Mouse (Mus musculus): ENCODE measurements around the gene Gm4756. TPM values are rescaled to one million over a fixed set of nuclear protein-coding genes. Genes with fewer than 3 reads are reported as not detected.

Gm4756 gene
- total and polyA plus RNA-seq, 3 experiments = not detected

DNA sequence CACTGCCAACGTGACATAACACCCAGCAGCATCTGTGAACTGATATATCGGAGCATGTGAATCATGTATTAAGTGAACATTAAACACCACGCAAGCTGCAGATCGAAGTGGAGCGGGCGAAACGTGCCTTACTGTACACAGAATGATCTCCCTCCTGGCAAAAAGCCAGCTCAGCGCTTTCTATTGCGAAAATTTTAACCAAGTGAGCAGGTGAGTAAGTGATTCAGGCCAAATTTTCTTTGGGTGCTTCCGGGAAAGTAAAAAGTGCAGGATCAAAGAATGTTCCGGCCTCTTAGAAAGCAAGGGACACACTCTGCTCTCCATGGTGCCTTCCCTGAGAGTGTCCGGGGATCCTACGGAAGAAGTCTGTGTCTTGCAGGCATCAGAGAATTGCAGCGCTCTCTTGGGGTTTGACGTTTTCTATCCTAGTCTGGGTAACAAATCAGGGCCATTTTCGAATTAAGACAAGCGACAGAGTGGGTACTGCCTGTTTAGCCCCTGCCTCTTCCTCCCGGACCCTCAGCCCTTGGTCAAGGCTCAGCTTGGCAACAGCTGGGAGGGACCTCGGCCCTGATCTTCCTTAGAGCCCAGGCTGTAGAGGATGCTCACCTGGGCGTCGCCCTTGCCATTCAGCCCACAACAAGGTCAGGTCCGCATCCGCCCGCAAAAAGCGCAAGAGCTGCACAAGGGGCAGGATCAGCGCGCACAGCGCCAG is 14.7 kb upstream of the Gm4756 start:
- H3K79me2 ChIP-seq (replicated peaks; ENCODE audit: control insufficient read depth, insufficient read depth, low read length) = no peaks in the 10 kb centered on the region
- peak in 1 of 2 experiments; percentile 35 for DNase-seq
- H3K27me3 ChIP-seq (ENCODE audit: control insufficient read depth, insufficient read depth, low read length) = no peaks in the 10 kb centered on the region

GRCm38 (mm10) chr12:72655775-72656174 is 6.3 kb upstream of the Gm4756 start:
- H3K9ac ChIP-seq (ENCODE audit: low read depth, low read length) = no peak overlapping the region
- H3K27me3 ChIP-seq (ENCODE audit: control insufficient read depth, insufficient read depth, low read length) = no peaks in the 10 kb centered on the region
- intact Hi-C loops (cut with DNase I) = loop anchor here (2.0 kb wide), 2 partner anchors 37 to 139 kb away; no protein-coding TSS in a partner anchor
- no peak overlapping the region for H3K4me3 ChIP-seq
- H3K36me3 ChIP-seq (ENCODE audit: control insufficient read depth, insufficient read depth, low read length) = peaks cover 2% of the 10 kb centered on the region
- no peak overlapping the region for H3K27ac ChIP-seq
- WGBS = 91% methylated on average over 16 of the region's 16 CpGs
- DNase-seq = no peak
- H3K79me2 ChIP-seq (replicated peaks; ENCODE audit: control insufficient read depth, insufficient read depth, low read length) = no peaks in the 10 kb centered on the region; the same call in 1 of the 2 replicates
- no peaks in the 10 kb centered on the region for H3K4me1 ChIP-seq (ENCODE audit: control insufficient read depth, insufficient read depth, low read length)
- TF ChIP-seq POLR2A (IDR thresholded peaks at IDR 0.05; ENCODE audit: insufficient read depth, low read depth, low read length) (no peak), EP300 (IDR thresholded peaks at IDR 0.05; ENCODE audit: insufficient read depth, low read depth, low read length) (no peak), CTCF (IDR thresholded peaks at IDR 0.05) (no peak)

More for the DNA sequence above, 14.7 kb upstream of the Gm4756 start:
- intact Hi-C loops (cut with DNase I) = loop anchor here (2.0 to 5.0 kb wide), 3 partner anchors 31 to 127 kb away; partner anchors contain the start of genes Pcnx4 and Ppm1a
- H3K4me1 ChIP-seq (ENCODE audit: control insufficient read depth, insufficient read depth, low read length) = peaks cover 7% of the 10 kb centered on the region
- H3K4me3 ChIP-seq = peak overlapping the region; percentile 87
- H3K9ac ChIP-seq (ENCODE audit: low read depth, low read length) = peak overlapping the region; percentile 82
- H3K27ac ChIP-seq = peak overlapping the region; percentile 96
- TF ChIP-seq EP300 (IDR thresholded peaks at IDR 0.05; ENCODE audit: insufficient read depth, low read depth, low read length) (no peak), CTCF (IDR thresholded peaks at IDR 0.05) (no peak), POLR2A (IDR thresholded peaks at IDR 0.05; ENCODE audit: insufficient read depth, low read depth, low read length) (no peak)
- H3K36me3 ChIP-seq (ENCODE audit: control insufficient read depth, insufficient read depth, low read length) = no peaks in the 10 kb centered on the region
- WGBS = 2% methylated on average over 28 of the region's 28 CpGs

- intact Hi-C loops (cut with DNase I) = loop anchor here (2.0 to 5.0 kb wide), 3 partner anchors 38 to 192 kb away; no protein-coding TSS in a partner anchor
- H3K79me2 ChIP-seq (replicated peaks; ENCODE audit: control insufficient read depth, insufficient read depth, low read length) = no peaks in the 10 kb centered on the region; the same call in 1 of the 2 replicates
- TF ChIP-seq EP300 (IDR thresholded peaks at IDR 0.05; ENCODE audit: insufficient read depth, low read depth, low read length) (no peak), POLR2A (IDR thresholded peaks at IDR 0.05; ENCODE audit: insufficient read depth, low read depth, low read length) (no peak), CTCF (IDR thresholded peaks at IDR 0.05) (peak; percentile 92; the same call in 1 of the 2 replicates)
- DNase-seq = peak; percentile 38 to 57
- no peak overlapping the region for H3K9ac ChIP-seq (ENCODE audit: low read depth, low read length)
- H3K36me3 ChIP-seq (ENCODE audit: control insufficient read depth, insufficient read depth, low read length) = peaks cover 2% of the 10 kb centered on the region
- no peaks in the 10 kb centered on the region for H3K27me3 ChIP-seq (ENCODE audit: control insufficient read depth, insufficient read depth, low read length)
- 32% methylated on average over 4 of the region's 4 CpGs for WGBS
- H3K27ac ChIP-seq = no peak overlapping the region
- no peak overlapping the region for H3K4me3 ChIP-seq
- no peaks in the 10 kb centered on the region for H3K4me1 ChIP-seq (ENCODE audit: control insufficient read depth, insufficient read depth, low read length)
Measured at GRCm38 (mm10) chr12:72654698-72655097, 5.2 kb upstream of the Gm4756 start.

GRCm38 (mm10) chr12:72648921-72649320 is 540 bp downstream of the Gm4756 start:
- H3K4me3 ChIP-seq = no peak overlapping the region
- TF ChIP-seq CTCF (IDR thresholded peaks at IDR 0.05) = no peak
- no peak for TF ChIP-seq POLR2A (IDR thresholded peaks at IDR 0.05; ENCODE audit: insufficient read depth, low read depth, low read length)
- no peak for TF ChIP-seq EP300 (IDR thresholded peaks at IDR 0.05; ENCODE audit: insufficient read depth, low read depth, low read length)
- intact Hi-C loops (cut with DNase I) = no loop called here

GRCm38 (mm10) chr12:72638025-72638424 is 11.4 kb downstream of the Gm4756 start:
- Histone ChIP-seq H3K27me3 (ENCODE audit: control insufficient read depth, insufficient read depth, low read length) (no peaks in the 10 kb centered on the region), H3K9ac (ENCODE audit: low read depth, low read length) (no peak overlapping the region), H3K79me2 (replicated peaks; ENCODE audit: control insufficient read depth, insufficient read depth, low read length) (no peaks in the 10 kb centered on the region), H3K4me1 (ENCODE audit: control insufficient read depth, insufficient read depth, low read length) (no peaks in the 10 kb centered on the region), H3K27ac (no peak overlapping the region), H3K4me3 (no peak overlapping the region), H3K36me3 (ENCODE audit: control insufficient read depth, insufficient read depth, low read length) (no peaks in the 10 kb centered on the region)
- no peak for DNase-seq
- TF ChIP-seq CTCF (IDR thresholded peaks at IDR 0.05) (no peak), EP300 (IDR thresholded peaks at IDR 0.05; ENCODE audit: insufficient read depth, low read depth, low read length) (no peak), POLR2A (IDR thresholded peaks at IDR 0.05; ENCODE audit: insufficient read depth, low read depth, low read length) (no peak)
- WGBS = 59% methylated on average over 3 of the region's 3 CpGs
- intact Hi-C loops (cut with DNase I) = no loop called here

More at GRCm38 (mm10) chr12:72648921-72649320, 540 bp downstream of the Gm4756 start:
- no peak for DNase-seq
- Histone ChIP-seq H3K4me1 (ENCODE audit: control insufficient read depth, insufficient read depth, low read length) (no peaks in the 10 kb centered on the region), H3K79me2 (replicated peaks; ENCODE audit: control insufficient read depth, insufficient read depth, low read length) (no peaks in the 10 kb centered on the region), H3K27me3 (ENCODE audit: control insufficient read depth, insufficient read depth, low read length) (no peaks in the 10 kb centered on the region), H3K9ac (ENCODE audit: low read depth, low read length) (no peak overlapping the region), H3K36me3 (ENCODE audit: control insufficient read depth, insufficient read depth, low read length) (peaks cover 2% of the 10 kb centered on the region), H3K27ac (no peak overlapping the region)
- 92% methylated on average over 14 of the region's 14 CpGs for WGBS

DNA sequence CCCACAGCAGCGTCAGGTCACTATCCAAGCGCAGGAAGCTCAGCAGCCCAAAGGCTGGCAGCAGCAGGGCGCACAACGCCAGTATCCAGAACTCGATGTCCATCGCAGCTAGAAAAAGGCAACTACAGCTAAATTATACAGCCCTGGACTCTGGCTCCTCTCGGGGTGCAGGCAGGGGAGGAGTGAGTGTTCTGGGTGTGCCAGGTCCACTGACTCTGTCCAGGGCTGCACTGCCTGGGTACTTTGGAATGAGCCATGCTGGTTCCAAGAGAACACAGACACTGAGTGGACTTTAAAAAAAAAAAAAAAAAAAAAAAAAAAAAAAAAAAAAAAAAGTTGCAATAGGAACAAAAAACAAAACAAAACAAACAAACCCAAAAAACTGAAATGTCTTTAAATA is 20.7 kb downstream of the Gm4756 start:
- H3K4me3 ChIP-seq = no peak overlapping the region
- intact Hi-C loops (cut with DNase I) = no loop called here
- no peak for TF ChIP-seq POLR2A (IDR thresholded peaks at IDR 0.05; ENCODE audit: insufficient read depth, low read depth, low read length)
- no peak for TF ChIP-seq EP300 (IDR thresholded peaks at IDR 0.05; ENCODE audit: insufficient read depth, low read depth, low read length)
- no peak for TF ChIP-seq CTCF (IDR thresholded peaks at IDR 0.05)
- DNase-seq = no peak
- H3K9ac ChIP-seq (ENCODE audit: low read depth, low read length) = no peak overlapping the region
- H3K36me3 ChIP-seq (ENCODE audit: control insufficient read depth, insufficient read depth, low read length) = no peaks in the 10 kb centered on the region
- no peaks in the 10 kb centered on the region for H3K4me1 ChIP-seq (ENCODE audit: control insufficient read depth, insufficient read depth, low read length)
- H3K27me3 ChIP-seq (ENCODE audit: control insufficient read depth, insufficient read depth, low read length) = no peaks in the 10 kb centered on the region
- H3K79me2 ChIP-seq (replicated peaks; ENCODE audit: control insufficient read depth, insufficient read depth, low read length) = no peaks in the 10 kb centered on the region
- whole genome bisulfite sequencing = 84% methylated on average over 7 of the region's 7 CpGs
- no peak overlapping the region for H3K27ac ChIP-seq

Measured in heart, adult 2 months (tissue).